Mouse (Mus musculus) MEL (cell line): Measurements from ENCODE around the gene 4930447C04Rik.

Source experiments
- CTCF ChIP-seq, 3 experiments: IDR thresholded peaks in 2 of 3; conservative IDR thresholded peaks in 1 of 3; 2 replicates each; pipeline ENCODE4 v1.5.1; 2011 to 2012; ENCODE audit warnings: low read length in 3 of 3, low read depth in 2 of 3, mild to moderate bottlenecking in 2 of 3, improper control_type of control experiment in 1 of 3, inconsistent platforms in 1 of 3, mixed read lengths in 1 of 3, moderate library complexity in 1 of 3; ENCODE audit not compliant: control insufficient read depth in 1 of 3, insufficient read depth in 1 of 3, poor library complexity in 1 of 3, severe bottlenecking in 1 of 3
- HCFC1 ChIP-seq: IDR thresholded peaks from 2 replicates; pipeline ENCODE4 v1.6.1; 2012; ENCODE audit warnings: low read depth, mild to moderate bottlenecking, inconsistent platforms, low read length, improper control_type of control experiment, moderate library complexity
- MAFK ChIP-seq: IDR thresholded peaks from 2 replicates; pipeline ENCODE4 v1.6.1; 2011; ENCODE audit warnings: low read depth, mild to moderate bottlenecking, low read length, improper control_type of control experiment, borderline replicate concordance

- TF ChIP-seq MAFK, result no peak
- no peak for TF ChIP-seq CTCF (IDR thresholded peaks at IDR 0.05 in 2 of 3, conservative IDR thresholded peaks at IDR 0.05 in 1 of 3; ENCODE audit: control insufficient read depth in 1 of 3, insufficient read depth in 1 of 3, low read depth in 2 of 3, low read length in 3 of 3, poor library complexity in 1 of 3, severe bottlenecking in 1 of 3)
- TF ChIP-seq HCFC1, result no peak
These were observed 17.4 kb upstream of the 4930447C04Rik start for GRCm38 (mm10) chr12:72957829-72958424.
